Mouse (Mus musculus): ENCODE measurements around the gene Gm11487. TPM values are rescaled to one million over a fixed set of nuclear protein-coding genes. Genes with fewer than 3 reads are reported as not detected.

Gene Gm11487
- not detected for polyA plus RNA-seq (2015; fragmentation: Illumina TruSeq; extraction: RNeasy Lipid Tissue Mini Kit (QIAGEN cat#74804); ENCODE audit: low read depth, low replicate concordance)

GRCm38 (mm10) chr4:73404972-73405371 lies at the start of gene Gm11487:
Gm11487 (minus strand) TSS chr4:73405072.

Other genes starting within 250 kb of the Gm11487 start
- not detected for gene Gm11238, start 202.8 kb upstream of the Gm11487 start, polyA plus RNA-seq (2015; fragmentation: Illumina TruSeq; extraction: RNeasy Lipid Tissue Mini Kit (QIAGEN cat#74804); ENCODE audit: low read depth, low replicate concordance)
- not detected for gene Gm11237, start 217.9 kb upstream of the Gm11487 start, polyA plus RNA-seq (2015; fragmentation: Illumina TruSeq; extraction: RNeasy Lipid Tissue Mini Kit (QIAGEN cat#74804); ENCODE audit: low read depth, low replicate concordance)
- gene Gm11236, start 233.0 kb upstream of the Gm11487 start, polyA plus RNA-seq (2015; fragmentation: Illumina TruSeq; extraction: RNeasy Lipid Tissue Mini Kit (QIAGEN cat#74804); ENCODE audit: low read depth, low replicate concordance): not detected